Mouse (Mus musculus) heart, postnatal 14 days (tissue): Measurements from ENCODE around the gene Fam122c. TPM values are rescaled to one million over a fixed set of nuclear protein-coding genes. Genes with fewer than 3 reads are reported as not detected.

Experiments used
- DNase-seq, 2 experiments: peaks; one replicate each; pipeline ENCODE4 v3.0.0; 2021 to 2022
- intact Hi-C: fragments of 180-260 bp; cut with DNase I; formaldehyde crosslinking; loops from one replicate; pipeline ENCODE4 v1.15.1; 2025
- total RNA-seq, 2 experiments: library from RNA; stranded (reverse); gene quantifications; 2 replicates each; pipeline ENCODE4 v1.2.3; 2021

Fam122c gene
- total RNA-seq, 2 experiments from 2014 or later = not detected

DNA sequence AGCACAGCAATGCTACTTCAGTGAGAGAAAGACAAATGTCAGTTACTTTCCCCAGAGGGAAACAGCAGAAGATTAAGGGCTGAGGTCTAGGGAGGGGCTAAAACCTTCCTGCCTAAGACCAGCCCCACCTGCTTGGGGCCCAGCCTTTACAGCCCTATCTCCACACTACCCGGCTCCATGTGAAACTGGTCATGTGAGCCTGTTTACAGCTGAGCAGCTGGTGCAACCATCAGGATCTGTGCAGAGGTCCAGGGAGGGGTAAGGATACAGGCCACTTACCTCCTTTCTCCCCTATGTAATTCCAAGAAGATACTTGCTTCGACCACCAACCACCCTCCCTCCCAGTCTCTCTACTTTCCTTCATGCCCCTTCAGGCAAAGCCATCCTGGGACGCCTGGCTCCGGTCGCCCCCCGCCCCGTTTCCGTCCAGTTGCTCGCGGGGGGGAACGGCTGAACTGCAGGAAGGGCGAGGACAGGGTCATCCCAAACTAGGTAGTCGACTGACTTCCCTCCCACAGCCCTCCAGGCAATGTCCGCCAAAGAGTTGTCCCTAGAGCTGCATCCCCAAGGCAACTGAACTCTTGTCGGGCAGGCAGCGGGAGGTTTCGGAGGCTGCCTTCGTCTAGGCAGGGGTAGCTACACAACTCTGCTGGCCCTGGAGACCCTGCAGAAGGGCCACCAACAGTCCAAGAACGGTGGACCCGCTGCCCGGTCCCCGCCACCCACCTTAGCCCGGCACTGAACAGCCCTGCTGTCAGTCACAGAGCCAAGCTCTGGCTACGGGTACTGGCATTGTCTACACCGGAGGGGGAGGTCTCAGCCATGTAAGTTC is 96.5 kb downstream of the Fam122c start:
- intact Hi-C loops = no loop called here
- DNase-seq = peak; percentile 16 to 31

DNA sequence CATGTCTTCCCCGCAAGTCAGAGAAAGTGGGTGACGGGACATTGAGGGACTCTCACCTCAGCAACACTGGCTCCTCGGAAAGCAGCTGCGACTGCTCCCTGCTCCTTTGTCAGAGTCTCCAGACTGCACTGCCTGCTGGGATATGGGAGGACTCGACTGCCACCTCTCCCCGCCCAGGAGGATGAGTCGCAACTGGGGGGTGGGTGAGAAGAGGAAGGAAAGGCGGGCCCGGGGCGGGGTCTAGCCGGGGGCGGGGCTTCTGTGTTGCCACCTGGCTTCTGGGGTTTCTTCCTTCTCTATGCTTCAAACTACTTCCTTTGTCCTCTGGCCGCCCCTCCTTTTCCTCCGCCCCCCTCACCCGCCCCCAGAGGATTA is 97.1 kb downstream of the Fam122c start, which contains the start of gene Mospd1:
TSS of gene Mospd1 (minus strand) at position 137 of the 375 bp plus-strand sequence.
- intact Hi-C loops = no loop called here
- DNase-seq = peak; percentile 87

Other genes starting within 250 kb of the Fam122c start
- not detected for gene Plac1, start 33.3 kb upstream of the Fam122c start, total RNA-seq
- 1 to 10 TPM; 4.0 to 5.3 TPM for gene Fam122b, start 3.6 kb upstream of the Fam122c start, total RNA-seq
- gene Mospd1, start 97.1 kb downstream of the Fam122c start, total RNA-seq = 10 to 100 TPM; 33.3 to 33.5 TPM
- not detected for gene Etd, start 161.5 kb downstream of the Fam122c start, total RNA-seq